Mouse (Mus musculus): ENCODE results near the gene Trpm3.

Gene Trpm3

DNA sequence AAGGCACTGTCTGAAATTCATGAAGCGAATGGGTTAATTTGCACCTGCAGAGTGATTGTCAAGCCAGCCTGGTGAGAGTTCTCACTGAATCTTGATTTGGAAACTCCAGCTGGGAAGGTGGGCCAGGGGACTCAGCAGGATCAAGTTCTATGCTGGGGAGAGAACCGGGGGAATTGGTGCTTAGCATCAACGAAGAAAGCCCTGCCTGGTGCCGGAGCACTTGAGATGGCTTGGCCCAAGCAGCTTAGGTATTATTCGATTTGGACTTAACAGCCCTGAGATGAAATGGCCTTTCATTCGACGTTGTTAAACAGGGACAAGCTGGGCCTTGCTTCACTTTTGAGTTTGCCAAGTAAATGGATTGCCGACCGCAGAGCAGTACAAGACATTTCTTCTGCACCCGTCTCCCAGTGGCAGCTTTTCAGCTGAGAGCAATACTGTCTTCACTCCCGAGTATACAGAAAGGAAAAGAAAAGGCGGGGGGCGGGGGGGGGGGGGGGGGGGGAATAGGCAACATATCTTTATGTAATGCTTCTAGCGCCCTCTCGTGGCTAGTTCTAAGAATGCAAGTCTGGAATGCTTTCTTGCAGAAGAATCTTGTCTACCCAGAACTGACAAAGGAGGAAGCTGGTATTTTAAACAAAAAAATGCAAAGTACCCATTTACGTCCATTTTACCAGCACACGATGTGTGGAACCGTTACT is 165.3 kb downstream of the Trpm3 start:
- peak; percentile 78 to 93 for DNase-seq (ENCODE audit: low spot score in 2 of 2)

DNA sequence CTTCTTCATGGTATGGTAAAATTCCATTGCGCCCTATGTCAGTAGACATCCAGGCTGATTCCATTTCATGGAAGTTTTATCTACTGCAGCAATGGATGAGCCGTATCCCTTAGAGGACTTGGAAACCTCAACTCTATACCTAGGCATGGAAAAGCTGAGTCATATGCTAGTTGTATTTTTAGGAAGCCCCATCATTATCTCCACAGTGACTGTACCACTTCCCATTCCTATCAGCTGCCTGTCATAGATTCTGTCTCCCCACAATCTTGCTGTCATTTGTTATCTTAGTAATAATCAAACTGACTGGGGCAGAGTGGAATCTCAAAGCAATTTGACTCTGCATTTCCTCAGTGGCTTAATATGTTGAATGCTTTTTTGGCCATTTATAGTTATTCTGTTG is 169.2 kb downstream of the Trpm3 start:
- DNase-seq (ENCODE audit: low spot score in 2 of 2): no peak

DNA sequence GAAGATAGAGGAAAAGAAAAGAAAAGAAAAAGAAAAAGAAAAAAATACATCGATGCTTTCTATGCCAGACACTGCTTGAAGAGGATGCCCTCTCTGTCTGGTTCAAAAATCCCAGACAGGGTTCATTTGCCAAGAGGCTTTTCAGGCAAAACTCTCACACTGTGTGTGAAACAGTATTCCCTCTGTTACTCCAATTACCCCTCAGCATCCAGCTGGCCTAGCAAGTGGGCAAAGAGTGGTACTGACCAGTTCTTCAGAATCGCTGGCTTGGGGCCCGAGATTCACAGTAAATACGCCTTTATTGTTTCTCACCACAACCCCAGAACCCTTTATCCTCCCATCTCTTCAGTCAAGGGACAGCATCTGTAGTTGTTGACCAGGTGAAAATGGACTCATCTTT is 178.5 kb downstream of the Trpm3 start:
- DNase-seq (ENCODE audit: low spot score in 2 of 2): peak in 1 of 2 experiments; percentile 17

DNA sequence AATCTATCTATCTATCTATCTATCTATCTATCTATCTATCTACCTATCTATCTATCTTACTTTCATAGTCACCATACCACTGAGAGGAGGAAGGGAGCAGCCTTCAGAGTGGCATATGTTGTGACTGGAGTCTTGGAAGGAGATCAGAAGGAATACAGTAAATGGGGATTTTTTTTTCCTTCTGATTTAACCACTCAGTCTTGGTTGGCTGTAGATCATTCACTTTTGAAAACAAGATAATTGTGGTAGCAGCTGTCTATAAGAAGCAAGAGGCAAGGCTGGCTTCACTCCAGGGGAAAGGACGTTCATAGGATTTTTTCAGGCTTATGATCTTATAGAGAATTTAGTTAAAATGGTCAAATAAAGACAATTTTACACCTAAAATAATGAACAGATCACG is 188.0 kb downstream of the Trpm3 start:
- no peak for DNase-seq (ENCODE audit: low spot score in 2 of 2)

DNA sequence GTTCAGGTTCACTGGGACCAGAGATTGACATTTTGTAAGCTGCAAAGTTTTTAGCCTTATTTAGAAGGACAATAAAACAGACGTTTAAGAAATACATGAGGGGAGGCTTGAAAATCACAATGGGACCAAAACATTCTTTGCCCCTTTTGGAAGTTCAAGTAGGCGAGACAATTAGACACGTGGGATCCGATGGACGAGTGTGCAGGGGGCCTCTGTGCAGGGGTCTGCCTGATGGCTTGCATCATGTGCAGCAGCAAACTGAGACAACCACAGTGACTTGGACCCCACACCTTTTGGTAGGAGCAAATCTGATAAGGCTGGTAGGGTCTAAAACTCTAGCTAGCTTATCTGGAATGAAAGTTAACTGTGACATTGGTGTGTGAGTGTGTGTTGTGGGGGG is 188.4 kb downstream of the Trpm3 start:
- DNase-seq (ENCODE audit: low spot score in 2 of 2): no peak

DNA sequence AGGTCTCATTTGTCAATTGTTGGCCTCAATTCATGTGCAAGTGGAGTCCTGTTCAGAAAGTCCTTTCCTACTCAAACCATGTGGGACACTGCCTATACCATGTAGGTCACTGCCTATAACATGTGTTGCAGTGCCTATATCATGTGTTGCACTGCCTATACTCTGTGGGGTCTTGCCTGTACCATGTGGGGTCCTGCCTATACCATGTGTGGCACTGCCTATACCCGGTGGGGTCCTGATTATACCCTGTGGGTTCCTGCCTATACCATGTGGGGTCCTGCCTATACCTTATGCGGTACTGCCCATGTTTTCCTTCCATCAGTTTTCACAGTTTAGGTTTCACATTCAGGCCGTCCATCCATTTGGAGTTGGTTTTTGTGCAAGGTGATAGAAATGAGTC is 197.4 kb downstream of the Trpm3 start:
- no peak for DNase-seq (ENCODE audit: low spot score in 2 of 2)

DNA sequence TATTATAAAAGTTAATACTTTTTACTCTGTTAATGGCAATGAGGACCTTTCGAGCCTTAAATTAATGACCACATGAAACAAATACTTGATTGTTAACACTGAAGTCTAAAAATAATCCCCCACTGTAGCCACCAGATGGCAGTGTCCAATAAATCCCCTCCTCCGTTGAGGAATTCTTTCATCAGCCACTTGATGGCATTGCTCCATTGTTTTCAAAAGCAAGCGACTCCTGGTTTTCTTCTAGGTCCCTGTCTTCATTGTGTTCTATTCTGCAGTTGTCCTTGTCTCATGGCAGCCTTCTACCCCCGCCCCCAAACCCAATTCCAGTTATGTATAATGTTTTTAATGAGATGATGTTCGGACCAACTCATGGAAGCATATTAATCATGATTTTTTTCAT is 198.6 kb downstream of the Trpm3 start:
- DNase-seq (ENCODE audit: low spot score in 2 of 2): peak; percentile 28 to 52

DNA sequence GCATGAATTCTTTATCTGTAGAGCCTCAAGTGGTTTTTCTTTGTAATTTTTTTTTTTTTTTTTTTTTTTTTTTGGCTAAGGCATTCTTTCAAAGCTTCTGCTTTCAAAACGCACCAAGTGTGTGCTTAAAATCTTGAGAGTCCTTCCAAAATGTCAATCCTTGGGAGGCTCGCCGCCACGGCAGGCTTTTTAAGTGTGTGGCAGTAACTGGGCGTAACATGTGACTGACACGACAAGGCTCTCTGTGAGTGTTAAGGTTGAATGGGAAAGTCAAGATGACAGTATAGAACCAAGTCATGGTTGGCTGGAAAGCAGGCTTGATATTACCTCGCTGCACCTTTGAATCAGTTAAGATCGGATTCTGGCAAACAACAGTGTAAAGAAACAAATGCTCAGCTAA is 200.1 kb downstream of the Trpm3 start:
- DNase-seq (ENCODE audit: low spot score in 2 of 2): no peak

DNA sequence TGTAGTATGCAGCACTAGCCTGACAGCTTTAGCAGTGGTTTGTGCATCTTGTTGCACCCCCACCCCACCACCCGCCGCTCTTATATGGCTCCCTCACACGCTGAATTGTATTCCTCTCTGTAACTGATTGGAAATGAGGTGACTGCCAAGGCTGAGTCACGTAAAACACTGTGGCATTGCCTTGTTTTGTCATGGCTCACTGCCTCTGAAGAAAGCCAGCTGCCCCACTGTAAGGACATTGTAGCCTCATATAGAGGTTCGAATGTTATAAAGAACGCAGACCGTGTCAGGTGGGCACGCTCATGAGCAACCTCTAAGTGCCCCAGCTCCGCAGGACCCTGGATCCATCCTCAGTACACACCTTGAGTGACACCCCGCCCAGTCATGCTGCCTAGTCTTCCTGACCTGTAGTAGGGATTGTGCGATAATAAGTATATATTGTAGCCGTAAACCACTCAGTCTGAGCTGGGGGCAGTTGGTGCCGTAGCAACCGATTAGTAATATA is 215.2 kb downstream of the Trpm3 start:
- DNase-seq (ENCODE audit: low spot score in 2 of 2): peak in 1 of 2 experiments; percentile 9

DNA sequence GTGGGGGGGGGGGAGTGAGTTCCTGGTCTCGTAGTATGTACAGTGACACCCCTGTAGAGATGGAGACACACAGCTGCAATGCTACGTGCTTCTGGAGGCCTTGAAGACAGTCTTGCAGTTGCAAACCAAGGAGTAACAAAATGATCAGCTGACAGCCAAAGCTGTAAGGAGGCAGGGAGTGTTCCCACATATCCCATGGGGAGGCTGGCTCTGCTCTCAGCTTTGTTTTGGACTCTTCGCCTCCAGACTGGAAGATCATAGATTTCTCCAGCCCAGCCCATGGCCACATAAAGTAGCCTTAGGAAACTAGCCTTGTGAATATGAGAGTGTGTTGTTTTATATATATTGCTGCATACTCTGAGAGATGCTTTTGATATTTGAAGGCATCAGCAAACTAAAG is 248.0 kb downstream of the Trpm3 start:
- DNase-seq (ENCODE audit: low spot score in 2 of 2): no peak

DNA sequence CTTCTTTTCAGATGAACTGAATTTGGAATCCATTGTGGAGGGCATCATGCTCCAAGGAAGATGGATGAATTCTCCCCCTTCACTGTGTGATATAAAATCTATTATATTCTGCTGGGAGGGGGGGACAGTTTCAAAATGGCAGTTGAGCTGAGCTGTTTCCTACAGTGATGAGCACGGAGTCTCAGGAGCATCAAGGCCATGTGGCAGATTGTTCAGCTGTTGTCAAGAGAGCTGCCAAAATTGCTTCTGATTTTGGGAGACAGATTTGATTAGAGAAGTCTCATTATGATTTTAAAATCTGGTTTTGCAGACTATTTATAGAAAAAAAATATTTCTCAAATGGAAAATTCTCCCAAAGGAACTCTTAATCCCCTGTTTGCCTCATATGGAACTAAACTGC is 255.9 kb downstream of the Trpm3 start:
- no peak for DNase-seq (ENCODE audit: low spot score in 2 of 2)

DNA sequence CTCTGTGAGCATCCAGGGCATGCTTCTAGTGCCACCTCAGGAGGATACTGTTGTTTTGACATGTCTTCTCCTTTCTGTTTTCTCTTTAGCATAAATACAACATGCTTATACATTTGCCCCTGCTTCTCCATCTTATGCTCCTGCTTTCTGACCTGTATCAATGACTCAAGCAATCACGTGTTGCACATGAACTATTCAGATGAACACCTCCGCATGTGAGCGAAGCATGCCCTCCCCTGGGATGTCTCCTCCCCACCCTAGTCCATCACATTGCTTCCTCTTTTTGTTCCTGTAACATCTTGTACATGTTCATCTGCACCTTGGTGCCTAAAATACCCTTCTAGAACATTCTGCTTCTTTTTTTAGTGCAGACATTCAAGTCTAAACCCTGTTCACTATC is 265.2 kb downstream of the Trpm3 start:
- no peak for DNase-seq (ENCODE audit: low spot score in 2 of 2)

DNA sequence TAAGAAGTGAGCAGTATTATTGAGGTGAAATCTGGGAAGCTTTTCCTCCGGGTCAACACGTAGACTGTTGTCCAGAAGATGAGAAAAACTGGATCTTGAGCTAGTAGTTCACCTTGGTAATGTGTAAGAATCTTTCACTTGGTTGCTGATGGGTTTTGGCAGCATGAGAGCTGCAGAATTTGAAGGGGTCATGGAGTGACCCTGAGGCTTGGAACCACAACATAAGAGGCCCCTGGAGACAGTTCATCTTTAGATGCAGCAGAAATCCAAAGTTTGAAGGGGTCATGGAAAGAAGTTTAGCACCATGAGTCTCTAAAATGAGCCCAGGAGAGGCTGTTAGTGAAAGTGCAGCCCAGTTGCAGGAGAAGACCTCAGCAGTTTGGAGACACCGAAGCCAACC is 279.4 kb downstream of the Trpm3 start:
- DNase-seq (ENCODE audit: low spot score in 2 of 2): no peak

DNA sequence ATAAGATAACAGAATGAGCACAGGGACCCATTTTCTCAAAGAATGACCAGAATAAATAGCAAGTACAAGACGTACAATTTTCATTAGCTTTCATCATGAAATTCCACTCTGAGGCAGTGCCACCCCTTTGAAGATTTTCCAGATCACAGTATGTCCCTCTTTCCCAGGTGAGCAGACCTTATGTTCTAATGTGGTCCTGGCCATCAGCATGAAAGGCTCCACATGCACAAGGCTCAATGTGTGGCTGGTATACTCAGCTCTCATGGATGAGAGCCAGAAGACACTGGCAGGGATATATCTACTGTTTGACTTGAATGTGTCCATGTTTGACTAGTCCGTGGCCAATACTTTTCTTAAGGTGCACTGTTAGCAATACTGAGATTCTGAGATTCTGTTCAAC is 298.4 kb downstream of the Trpm3 start:
- no peak for DNase-seq (ENCODE audit: low spot score in 2 of 2)

DNA sequence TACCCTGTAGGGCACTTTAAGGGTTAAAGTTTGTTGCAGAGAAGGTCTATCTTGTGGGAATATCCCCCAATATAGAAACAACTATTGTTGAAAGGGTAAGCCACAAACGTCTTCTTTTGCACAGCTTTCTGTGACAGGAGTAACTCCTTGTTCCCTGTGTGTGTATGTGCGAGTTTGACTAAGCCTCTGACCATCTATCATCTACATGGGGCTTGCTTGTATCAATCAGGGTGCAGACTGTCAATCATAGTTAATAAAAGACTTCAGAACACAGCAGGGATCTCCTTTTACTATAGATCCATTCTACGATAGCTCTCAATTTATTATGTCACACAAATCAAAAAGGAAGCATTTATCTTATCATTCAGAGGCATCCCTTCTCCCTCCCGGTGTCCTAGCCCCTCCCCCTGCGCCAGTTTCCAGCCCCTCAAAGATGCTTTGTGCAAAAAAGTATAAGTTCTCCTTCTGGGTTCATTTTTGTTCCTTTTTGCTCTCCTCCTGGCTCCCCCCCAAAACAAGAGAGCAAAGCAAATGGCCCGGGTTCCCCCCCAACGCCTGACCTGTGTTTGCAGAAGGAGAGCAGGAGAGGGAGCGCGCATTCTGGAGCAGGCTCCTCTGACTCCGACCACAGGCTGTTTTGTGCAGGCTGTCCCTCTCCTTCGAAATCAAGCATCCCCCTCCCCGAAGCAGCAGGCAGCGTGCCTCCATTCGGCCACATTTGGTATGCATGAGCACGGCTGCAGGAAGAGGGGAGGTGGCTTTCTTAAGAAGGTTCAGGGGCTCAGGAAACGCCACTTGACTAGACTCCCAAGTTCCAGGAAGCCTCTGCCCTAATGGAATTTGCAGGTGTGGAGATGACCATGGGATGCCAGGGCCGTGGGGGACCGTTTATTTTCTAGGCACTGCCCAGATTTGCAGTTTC is 308.8 kb downstream of the Trpm3 start:
- peak in 1 of 2 experiments; percentile 26 for DNase-seq (ENCODE audit: low spot score in 2 of 2)

DNA sequence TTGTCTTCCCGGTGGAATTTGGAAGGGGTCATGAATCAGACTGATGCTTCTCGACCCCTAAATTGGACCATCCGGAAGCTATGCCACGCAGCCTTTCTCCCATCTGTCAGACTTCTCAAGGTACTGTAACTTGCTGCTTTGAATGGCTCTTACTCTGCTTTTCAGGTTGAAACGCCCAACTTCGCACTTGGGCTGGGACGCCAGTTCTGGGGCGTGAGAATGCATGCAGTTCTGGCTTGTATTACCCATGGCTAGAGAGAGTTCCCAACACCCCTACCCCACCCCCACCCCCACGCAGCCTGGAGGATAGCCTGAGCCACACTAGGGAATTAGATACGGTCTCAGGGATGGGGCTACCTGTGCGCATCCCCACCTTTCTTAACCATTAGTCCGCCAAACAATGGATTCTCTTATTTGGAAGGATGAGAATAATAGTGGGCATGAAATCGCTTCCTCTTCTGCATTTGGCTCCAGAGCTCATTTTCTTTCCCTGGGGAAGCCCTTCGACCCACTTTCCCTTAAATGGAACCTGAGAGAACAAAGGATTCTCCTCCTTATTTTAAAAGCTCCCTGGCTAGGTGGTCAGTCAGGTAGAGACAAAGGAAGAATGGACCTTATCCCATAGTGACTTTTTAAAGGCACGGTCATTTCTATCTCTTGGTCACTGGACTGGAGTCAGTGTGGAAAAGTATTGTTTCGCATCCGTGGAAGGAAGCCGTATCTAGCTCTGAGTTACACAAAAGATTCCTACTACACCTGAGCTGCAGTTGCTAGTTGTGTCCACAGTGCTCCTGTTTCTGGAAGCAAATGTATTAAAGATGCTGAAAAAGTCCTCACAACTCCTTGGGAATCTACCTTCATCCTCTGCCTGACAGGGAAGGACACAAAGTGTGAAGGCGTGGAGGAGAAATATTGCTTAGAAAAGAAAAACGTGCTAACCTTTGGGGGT is 309.8 kb downstream of the Trpm3 start:
- no peak for DNase-seq (ENCODE audit: low spot score in 2 of 2)

DNA sequence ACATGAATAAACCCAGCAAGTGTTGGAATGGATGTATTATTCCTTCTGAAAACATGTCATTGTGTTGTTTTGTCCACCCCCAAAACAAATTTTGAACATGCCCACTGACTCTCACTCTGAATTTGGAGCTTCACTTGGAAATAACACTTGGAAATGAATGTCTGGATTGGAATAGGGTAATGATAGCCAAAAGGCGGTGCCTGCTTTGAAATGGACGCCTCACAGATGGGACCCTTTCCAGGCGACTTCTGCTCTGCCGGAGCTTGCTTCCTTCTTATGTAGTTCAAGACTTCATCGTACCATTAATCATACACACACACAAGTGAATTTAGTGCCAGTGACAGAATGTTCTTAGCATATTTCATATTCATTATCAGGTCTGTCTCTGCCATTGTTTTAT is 312.4 kb downstream of the Trpm3 start:
- no peak for DNase-seq (ENCODE audit: low spot score in 2 of 2)

DNA sequence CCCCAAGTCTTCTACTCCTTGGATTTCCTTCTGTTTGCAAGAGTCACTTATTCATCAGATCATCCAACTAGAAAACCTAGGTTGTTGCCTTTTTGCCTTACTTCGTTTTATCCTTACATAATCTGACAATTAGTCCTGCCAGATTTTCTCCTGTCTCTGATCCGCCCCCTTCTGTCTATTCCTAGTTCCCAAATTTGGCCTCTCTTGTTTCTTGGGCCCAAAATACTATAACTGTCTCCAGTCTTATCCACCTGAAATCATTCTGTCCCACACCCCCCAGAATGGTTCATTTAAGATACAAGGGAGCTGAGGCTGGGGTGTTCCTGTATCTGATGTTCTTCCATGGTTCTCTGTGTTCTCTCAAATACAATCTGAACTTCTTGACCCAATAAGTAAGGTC is 318.1 kb downstream of the Trpm3 start:
- DNase-seq (ENCODE audit: low spot score in 2 of 2): no peak

DNA sequence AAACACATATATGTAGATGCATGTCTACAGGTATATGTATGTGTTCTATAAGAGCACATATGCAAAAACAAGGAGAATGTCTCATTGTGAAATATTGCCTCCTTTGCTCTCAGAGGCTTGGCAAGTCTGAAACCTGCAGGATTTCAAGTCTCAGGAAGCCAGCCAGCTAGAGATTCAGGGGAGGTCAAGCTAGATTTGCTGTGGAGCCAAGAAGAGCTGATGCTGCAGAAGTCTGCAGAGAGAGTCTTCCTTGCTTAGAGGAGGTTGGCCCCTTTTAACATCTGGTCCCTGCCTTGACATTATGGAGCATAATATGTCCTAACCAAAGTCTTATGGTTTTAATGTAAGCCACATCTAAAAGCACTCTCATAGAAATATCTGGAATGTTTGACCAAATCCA is 323.2 kb downstream of the Trpm3 start:
- DNase-seq (ENCODE audit: low spot score in 2 of 2): no peak

DNA sequence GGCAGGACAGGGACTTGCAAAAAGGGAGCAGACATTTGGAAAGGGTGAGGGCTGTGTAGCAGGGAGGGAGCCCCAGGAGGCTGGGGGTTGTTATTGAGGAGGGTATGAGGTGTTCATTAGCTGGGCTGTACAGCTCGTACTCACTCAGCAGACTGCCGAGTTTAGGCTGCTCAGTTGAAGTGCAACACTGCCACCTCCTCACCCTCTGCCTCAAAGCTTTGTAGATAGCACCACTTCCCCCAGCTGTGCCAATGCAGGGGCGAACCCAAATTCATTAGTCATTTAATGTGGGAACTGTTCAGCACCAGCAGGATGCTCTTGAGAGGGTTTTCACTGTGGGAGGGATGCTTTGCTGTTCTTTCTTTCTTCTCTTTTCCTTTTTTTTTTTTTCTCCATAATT is 324.7 kb downstream of the Trpm3 start:
- DNase-seq (ENCODE audit: low spot score in 2 of 2): peak; percentile 74 to 82

DNA sequence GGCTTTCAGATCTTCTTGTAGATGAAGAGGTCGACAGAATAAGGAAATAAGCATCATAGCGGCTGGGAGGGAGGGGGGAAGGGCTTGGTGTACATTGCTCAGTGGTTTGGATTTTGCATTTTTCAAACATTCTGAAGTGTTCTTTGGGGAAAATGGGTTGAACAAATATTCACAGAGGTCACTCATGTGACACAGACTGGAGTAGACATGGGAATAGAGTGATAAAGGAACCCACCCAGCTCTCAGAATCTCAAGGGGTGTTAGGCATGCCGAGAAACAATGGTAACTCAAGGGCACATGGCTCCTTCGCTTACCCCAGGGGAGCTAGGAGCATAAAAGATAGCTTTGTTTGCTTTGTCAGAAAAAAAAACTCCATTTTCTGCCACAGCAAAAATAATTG is 330.8 kb downstream of the Trpm3 start:
- DNase-seq (ENCODE audit: low spot score in 2 of 2): no peak
